Mouse (Mus musculus): ENCODE measurements around the gene Oas3. TPM values are rescaled to one million over a fixed set of nuclear protein-coding genes. Genes with fewer than 3 reads are reported as not detected.
A peak's percentile ranks its signal among the peaks of the same experiment; 100 is the strongest.

Oas3 gene
- polyA plus RNA-seq, 1 experiment from 2014 or later = 0.40 TPM

GRCm38 (mm10) chr5:120775287-120775985 is 2.0 kb downstream of the Oas3 start:
- H3K27me3 ChIP-seq (ENCODE audit: control insufficient read depth, insufficient read depth, low read length) = no peaks in the 10 kb centered on the region
- no peaks in the 10 kb centered on the region for H3K4me1 ChIP-seq (replicated peaks; ENCODE audit: control insufficient read depth, insufficient read depth)
- H3K4me3 ChIP-seq (ENCODE audit: low read depth, low read length) = no peak overlapping the region
- DNase-seq (ENCODE audit: low spot score) = no peak
- no peak overlapping the region for H3K4me2 ChIP-seq (replicated peaks; ENCODE audit: low read depth)
- no peaks in the 10 kb centered on the region for H3K9me3 ChIP-seq (ENCODE audit: control insufficient read depth, low read length)
- TF ChIP-seq CTCF (IDR thresholded peaks at IDR 0.05; ENCODE audit: low read depth) = no peak
- TF ChIP-seq EP300 (optimal IDR thresholded peaks at IDR 0.05) = no peak
- no peak for ATAC-seq (ENCODE audit: low FRiP score, low TSS enrichment)
- 67% methylated on average over 14 of the region's 14 CpGs for WGBS
- H3K36me3 ChIP-seq (ENCODE audit: control insufficient read depth, insufficient read depth, low read length) = no peaks in the 10 kb centered on the region
- H3K9ac ChIP-seq (ENCODE audit: low read length) = no peak overlapping the region
- no peak overlapping the region for H3K27ac ChIP-seq (replicated peaks)

- Histone ChIP-seq H3K9me3 (ENCODE audit: control insufficient read depth, low read length) (no peaks in the 10 kb centered on the region), H3K4me2 (replicated peaks; ENCODE audit: low read depth) (no peak overlapping the region)
Measured at GRCm38 (mm10) chr5:120769396-120769795, 8.1 kb downstream of the Oas3 start.

GRCm38 (mm10) chr5:120765010-120765409 is 12.5 kb downstream of the Oas3 start:
- no peak overlapping the region for H3K9ac ChIP-seq (ENCODE audit: low read length)
- H3K36me3 ChIP-seq (ENCODE audit: control insufficient read depth, insufficient read depth, low read length) = no peaks in the 10 kb centered on the region
- no peak for TF ChIP-seq CTCF (IDR thresholded peaks at IDR 0.05; ENCODE audit: low read depth)
- TF ChIP-seq EP300 (optimal IDR thresholded peaks at IDR 0.05) = no peak
- H3K27me3 ChIP-seq (ENCODE audit: control insufficient read depth, insufficient read depth, low read length) = no peaks in the 10 kb centered on the region
- DNase-seq (ENCODE audit: low spot score) (no peak), ATAC-seq (ENCODE audit: low FRiP score, low TSS enrichment) (no peak)
- H3K9me3 ChIP-seq (ENCODE audit: control insufficient read depth, low read length) = no peaks in the 10 kb centered on the region
- WGBS = 66% methylated on average over 8 of the region's 8 CpGs
- no peaks in the 10 kb centered on the region for H3K4me1 ChIP-seq (replicated peaks; ENCODE audit: control insufficient read depth, insufficient read depth)
- H3K4me3 ChIP-seq (ENCODE audit: low read depth, low read length) = no peak overlapping the region
- no peak overlapping the region for H3K27ac ChIP-seq (replicated peaks)
- H3K4me2 ChIP-seq (replicated peaks; ENCODE audit: low read depth) = no peak overlapping the region

More at GRCm38 (mm10) chr5:120769396-120769795, 8.1 kb downstream of the Oas3 start:
- no peak for TF ChIP-seq EP300 (optimal IDR thresholded peaks at IDR 0.05)
- no peak for TF ChIP-seq CTCF (IDR thresholded peaks at IDR 0.05; ENCODE audit: low read depth)
- DNase-seq (ENCODE audit: low spot score) = no peak
- Histone ChIP-seq H3K4me3 (ENCODE audit: low read depth, low read length) (no peak overlapping the region), H3K36me3 (ENCODE audit: control insufficient read depth, insufficient read depth, low read length) (no peaks in the 10 kb centered on the region), H3K4me1 (replicated peaks; ENCODE audit: control insufficient read depth, insufficient read depth) (no peaks in the 10 kb centered on the region), H3K9ac (ENCODE audit: low read length) (no peak overlapping the region), H3K27me3 (ENCODE audit: control insufficient read depth, insufficient read depth, low read length) (no peaks in the 10 kb centered on the region), H3K27ac (replicated peaks) (no peak overlapping the region)
- WGBS = 51% methylated on average over 3 of the region's 3 CpGs
- no peak for ATAC-seq (ENCODE audit: low FRiP score, low TSS enrichment)

- 30% methylated on average over 6 of the region's 6 CpGs for WGBS
- no peak overlapping the region for H3K4me3 ChIP-seq (ENCODE audit: low read depth, low read length)
- 0 out of 2 replicates have a peak, but pooled peaks have one; percentile 38 for ATAC-seq (ENCODE audit: low FRiP score, low TSS enrichment)
Measured at GRCm38 (mm10) chr5:120761901-120762300, 15.6 kb downstream of the Oas3 start.

GRCm38 (mm10) chr5:120754215-120754614 is 23.2 kb downstream of the Oas3 start:
- no peak for ATAC-seq (ENCODE audit: low FRiP score, low TSS enrichment)
- 82% methylated on average over 4 of the region's 4 CpGs for WGBS

More at GRCm38 (mm10) chr5:120761901-120762300, 15.6 kb downstream of the Oas3 start:
- H3K36me3 ChIP-seq (ENCODE audit: control insufficient read depth, insufficient read depth, low read length) = no peaks in the 10 kb centered on the region
- no peak overlapping the region for H3K27ac ChIP-seq (replicated peaks)
- DNase-seq (ENCODE audit: low spot score) = no peak
- no peak overlapping the region for H3K4me2 ChIP-seq (replicated peaks; ENCODE audit: low read depth)
- no peaks in the 10 kb centered on the region for H3K9me3 ChIP-seq (ENCODE audit: control insufficient read depth, low read length)
- no peaks in the 10 kb centered on the region for H3K27me3 ChIP-seq (ENCODE audit: control insufficient read depth, insufficient read depth, low read length)
- TF ChIP-seq CTCF (IDR thresholded peaks at IDR 0.05; ENCODE audit: low read depth) = no peak
- no peak for TF ChIP-seq EP300 (optimal IDR thresholded peaks at IDR 0.05)
- H3K4me1 ChIP-seq (replicated peaks; ENCODE audit: control insufficient read depth, insufficient read depth) = no peaks in the 10 kb centered on the region
- H3K9ac ChIP-seq (ENCODE audit: low read length) = no peak overlapping the region

GRCm38 (mm10) chr5:120752786-120753185 is 24.7 kb downstream of the Oas3 start:
- Histone ChIP-seq H3K9me3 (ENCODE audit: control insufficient read depth, low read length) (no peaks in the 10 kb centered on the region), H3K27me3 (ENCODE audit: control insufficient read depth, insufficient read depth, low read length) (no peaks in the 10 kb centered on the region), H3K4me2 (replicated peaks; ENCODE audit: low read depth) (no peak overlapping the region), H3K4me3 (ENCODE audit: low read depth, low read length) (no peak overlapping the region), H3K9ac (ENCODE audit: low read length) (no peak overlapping the region), H3K27ac (replicated peaks) (no peak overlapping the region), H3K36me3 (ENCODE audit: control insufficient read depth, insufficient read depth, low read length) (no peaks in the 10 kb centered on the region), H3K4me1 (replicated peaks; ENCODE audit: control insufficient read depth, insufficient read depth) (no peaks in the 10 kb centered on the region)
- 70% methylated on average over 3 of the region's 3 CpGs for WGBS
- ATAC-seq (ENCODE audit: low FRiP score, low TSS enrichment) = no peak
- no peak for DNase-seq (ENCODE audit: low spot score)
- TF ChIP-seq EP300 (optimal IDR thresholded peaks at IDR 0.05) (no peak), CTCF (IDR thresholded peaks at IDR 0.05; ENCODE audit: low read depth) (no peak)

More at GRCm38 (mm10) chr5:120754215-120754614, 23.2 kb downstream of the Oas3 start:
- Histone ChIP-seq H3K36me3 (ENCODE audit: control insufficient read depth, insufficient read depth, low read length) (no peaks in the 10 kb centered on the region), H3K9me3 (ENCODE audit: control insufficient read depth, low read length) (no peaks in the 10 kb centered on the region), H3K9ac (ENCODE audit: low read length) (no peak overlapping the region), H3K27me3 (ENCODE audit: control insufficient read depth, insufficient read depth, low read length) (no peaks in the 10 kb centered on the region), H3K4me1 (replicated peaks; ENCODE audit: control insufficient read depth, insufficient read depth) (no peaks in the 10 kb centered on the region), H3K4me2 (replicated peaks; ENCODE audit: low read depth) (no peak overlapping the region), H3K4me3 (ENCODE audit: low read depth, low read length) (no peak overlapping the region), H3K27ac (replicated peaks) (no peak overlapping the region)
- no peak for DNase-seq (ENCODE audit: low spot score)
- TF ChIP-seq CTCF (IDR thresholded peaks at IDR 0.05; ENCODE audit: low read depth) (no peak), EP300 (optimal IDR thresholded peaks at IDR 0.05) (no peak)
